Mouse (Mus musculus) layer of hippocampus, postnatal 14 days (tissue): ENCODE measurements at regions not wholly inside any gene's neighbourhood (a gene's known extent, or its start where the extent isn't known, plus 50 kb on each side); places are given as distances from the start of the nearest gene placed in this dataset.
A peak's percentile ranks its signal among the peaks of the same experiment; 100 is the strongest.

Experiments used
- DNase-seq, 2 experiments: peaks; one replicate each; pipeline ENCODE4 v3.0.0; 2021 to 2022; ENCODE audit warnings: low spot score in 2 of 2, mixed read lengths in 1 of 2

GRCm38 (mm10) chr16:37725745-37726144 lies 50.9 kb upstream of the Fstl1 start:
- DNase-seq = no peak

- DNase-seq = no peak
These were observed 60.9 kb upstream of the Ndufb4 start for GRCm38 (mm10) chr16:37715173-37715572.

GRCm38 (mm10) chr16:37714276-37714675 lies 60.0 kb upstream of the Ndufb4 start:
- no peak for DNase-seq

GRCm38 (mm10) chr16:37706242-37706923 lies 52.1 kb upstream of the Ndufb4 start:
- DNase-seq = no peak

GRCm38 (mm10) chr16:37705209-37705608 lies 51.0 kb upstream of the Ndufb4 start:
- no peak for DNase-seq

GRCm38 (mm10) chr16:37704461-37705155 lies 50.4 kb upstream of the Ndufb4 start:
- peak in 1 of 2 experiments; percentile 70 for DNase-seq
